Mouse (Mus musculus) limb, embryonic 14.5 days (tissue): Measurements from ENCODE around the gene Prl2c3. TPM values are rescaled to one million over a fixed set of nuclear protein-coding genes. Genes with fewer than 3 reads are reported as not detected.
"Not testable (repeated sequence)": the region's sequence is repeated elsewhere in the genome, so short reads cannot be mapped to it uniquely, and the experiment has no call there.

Experiments used
- ATAC-seq: fragments of 200-750 bp; cut with Nextera tagmentation; 2 replicates; pipeline ENCODE4 v1.8.0; 2017; ENCODE audit warnings: low read depth, moderate number of reproducible peaks, moderate TSS enrichment; ENCODE audit not compliant: low FRiP score
- DNase-seq: peaks from one replicate; pipeline ENCODE4 v3.0.0-alpha.2; 2015; ENCODE audit warnings: low spot score
- H3K27ac ChIP-seq: fragments of 300-500 bp; sonication (generic); replicated peaks from 2 replicates; pipeline ENCODE4 v1.5.1; 2014; ENCODE audit warnings: low read depth, mild to moderate bottlenecking, low read length, moderate library complexity, mixed read lengths
- H3K27me3 ChIP-seq: fragments of 300-500 bp; sonication (generic); 2 replicates; pipeline ENCODE4 v1.6.1; 2014; ENCODE audit warnings: low read length, mixed read lengths; ENCODE audit not compliant: control insufficient read depth, insufficient read depth
- H3K36me3 ChIP-seq: fragments of 300-500 bp; sonication (generic); 2 replicates; pipeline ENCODE4 v1.6.1; 2014; ENCODE audit warnings: mild to moderate bottlenecking, low read length, moderate library complexity, mixed read lengths; ENCODE audit not compliant: control insufficient read depth, insufficient read depth
- H3K4me1 ChIP-seq: fragments of 300-500 bp; sonication (generic); 2 replicates; pipeline ENCODE4 v1.6.1; 2014; ENCODE audit warnings: antibody characterized with exemption, low read length, mixed read lengths; ENCODE audit not compliant: control insufficient read depth, insufficient read depth
- H3K4me2 ChIP-seq: fragments of 300-500 bp; sonication (generic); replicated peaks from 2 replicates; pipeline ENCODE4 v1.6.1; 2014; ENCODE audit warnings: low read depth, mild to moderate bottlenecking, low read length, moderate library complexity; ENCODE audit not compliant: severe bottlenecking
- H3K4me3 ChIP-seq: fragments of 300-500 bp; sonication (generic); replicated peaks from 2 replicates; pipeline ENCODE4 v1.5.1; 2014; ENCODE audit warnings: low read length
- H3K9ac ChIP-seq: fragments of 300-500 bp; sonication (generic); 2 replicates; pipeline ENCODE4 v1.6.1; 2014; ENCODE audit warnings: mild to moderate bottlenecking, low read depth, low read length, moderate library complexity; ENCODE audit not compliant: severe bottlenecking
- H3K9me3 ChIP-seq: fragments of 300-500 bp; sonication (generic); 2 replicates; pipeline ENCODE4 v1.6.1; 2016; ENCODE audit warnings: low read length; ENCODE audit not compliant: control insufficient read depth
- POLR2A ChIP-seq: fragments of 200-500 bp; IDR thresholded peaks from 2 replicates; pipeline ENCODE4 v1.8.0; 2012; ENCODE audit warnings: inconsistent platforms, mild to moderate bottlenecking, moderate library complexity, borderline replicate concordance; ENCODE audit not compliant: insufficient read depth, insufficient read length; ENCODE audit errors: extremely low read depth
- whole genome bisulfite sequencing: fragments of 180-500 bp; shearing (Covaris S2); extraction: QIAGEN DNeasy Blood & Tissue Kit; methylation state at CpG from one replicate; pipeline ENCODE4 v1.1.7; 2014; 5-methylcytosine and 5-hydroxymethylcytosine counted together
- polyA plus RNA-seq, 2 experiments: library from polyadenylated mRNA; depleted of rRNA in 1 of 2; stranded (reverse) in 1 of 2; unstranded in 1 of 2; fragments of >200 nt; fragmentation: Nextera tagmentation in 1 of 2; extraction: Ambion mirVana in 1 of 2; gene quantifications; 2 replicates each; pipeline versions ENCODE4 v1.2.1 to v1.2.3; 2012 to 2014

The Prl2c3 gene
- polyA plus RNA-seq, 2 experiments, result 3.8 TPM; not detected in 1

- DNase-seq, result no peak
- TF ChIP-seq POLR2A, result no peak
- WGBS, result 51% methylated on average over 2 of the region's 2 CpGs
Observed at GRCm38 (mm10) chr13:12809591-12809990, 9.7 kb upstream of the Prl2c3 start.

GRCm38 (mm10) chr13:12808793-12809512, 9.1 kb upstream of the Prl2c3 start:
- ATAC-seq, H3K4me3 ChIP-seq, H3K4me1 ChIP-seq, H3K9me3 ChIP-seq, H3K4me2 ChIP-seq, H3K27ac ChIP-seq, H3K27me3 ChIP-seq, H3K36me3 ChIP-seq, H3K9ac ChIP-seq, DNase-seq: not testable (repeated sequence)
- 68% methylated on average over 3 of the region's 3 CpGs for WGBS

More at GRCm38 (mm10) chr13:12809591-12809990, 9.7 kb upstream of the Prl2c3 start:
- H3K27ac ChIP-seq, result no peak overlapping the region
- peaks cover 6% of the 10 kb centered on the region; the same call in 1 of the 2 replicates for H3K9me3 ChIP-seq
- H3K9ac ChIP-seq, result no peak overlapping the region
- H3K4me1 ChIP-seq, result no peaks in the 10 kb centered on the region
- no peak for ATAC-seq
- no peak overlapping the region for H3K4me2 ChIP-seq
- H3K27me3 ChIP-seq, result no peaks in the 10 kb centered on the region
- H3K36me3 ChIP-seq, result no peaks in the 10 kb centered on the region
- no peak overlapping the region for H3K4me3 ChIP-seq

GRCm38 (mm10) chr13:12806496-12806895, 6.6 kb upstream of the Prl2c3 start:
- DNase-seq, H3K4me3 ChIP-seq, H3K9me3 ChIP-seq, H3K27ac ChIP-seq, H3K9ac ChIP-seq, H3K27me3 ChIP-seq, H3K4me2 ChIP-seq, H3K4me1 ChIP-seq, ATAC-seq, H3K36me3 ChIP-seq: not testable (repeated sequence)
- 55% methylated on average over 3 of the region's 4 CpGs for WGBS

GRCm38 (mm10) chr13:12769442-12770091, 30.3 kb downstream of the Prl2c3 start:
- ATAC-seq, result not testable (repeated sequence)

More at GRCm38 (mm10) chr13:12769442-12770091, 30.3 kb downstream of the Prl2c3 start:
- H3K27ac ChIP-seq, H3K4me1 ChIP-seq, H3K4me3 ChIP-seq, H3K27me3 ChIP-seq, H3K36me3 ChIP-seq, DNase-seq, H3K9ac ChIP-seq, H3K9me3 ChIP-seq, H3K4me2 ChIP-seq: not testable (repeated sequence)
- WGBS, result 81% methylated on average over 6 of the region's 6 CpGs

Other genes starting within 250 kb of the Prl2c3 start
- gene Ero1lb, start 234.2 kb downstream of the Prl2c3 start, polyA plus RNA-seq (2012; rRNA removed), result 3.1 and 3.4 TPM in 2 replicates
- gene Ero1lb, start 234.2 kb downstream of the Prl2c3 start, polyA plus RNA-seq (2014; fragmentation: Nextera tagmentation; extraction: Ambion mirVana), result 5.9 and 6.4 TPM in 2 replicates
- 0.38 and 0.82 TPM in 2 replicates for gene Prl2c2, start 205.3 kb upstream of the Prl2c3 start, polyA plus RNA-seq (2012; rRNA removed)
- gene Prl2c2, start 205.3 kb upstream of the Prl2c3 start, polyA plus RNA-seq (2014; fragmentation: Nextera tagmentation; extraction: Ambion mirVana), result 2.0 TPM in 1 of 2 replicates, not detected in the other